Mouse (Mus musculus): Measurements from ENCODE around the gene Lypd4.

The Lypd4 gene

GRCm38 (mm10) chr7:24895749-24896148 lies 26.0 kb upstream of the Lypd4 start:
- ChIA-PET CTCF (interaction anchor here in 2 of 4 experiments (0.6 to 7.1 kb wide), 3 partner anchors 10 to 422 kb away, joined by 3 to 92 read pairs (median 3); partner anchors contain the start of gene Arhgef1 (in 1 of the 2)), POLR2A (interaction anchor here (0.6 to 18.4 kb wide), 18 partner anchors 5 to 258 kb away, joined by 3 to 436 read pairs (median 5); partner anchors contain the start of genes Rps19 (in 3 of the 4), Arhgef1 (in 2 of the 4), Cd79a (in 1 of the 4) and Dmrtc2 (in 1 of the 4))

- POLR2A ChIA-PET, result interaction anchor here (0.6 to 18.4 kb wide), 38 partner anchors 7 to 508 kb away, joined by 3 to 436 read pairs (median 8); partner anchors contain the start of genes Arhgef1 (in 4 of the 4), Dmrtc2 (in 3 of the 4), Lypd4 (in 3 of the 4) and Rps19 (in 3 of the 4)
- CTCF ChIA-PET, result interaction anchor here in 2 of 4 experiments (0.7 to 7.1 kb wide), 3 partner anchors 13 to 58 kb away, joined by 4 to 92 read pairs (median 19); partner anchors contain the start of gene Arhgef1 (in 1 of the 2)
These were observed 22.4 kb upstream of the Lypd4 start for GRCm38 (mm10) chr7:24892125-24892583.

- CTCF ChIA-PET, result interaction anchor here (0.7 to 7.1 kb wide), 17 partner anchors 10 to 81 kb away, joined by 3 to 92 read pairs (median 7); partner anchors contain the start of genes Arhgef1 (in 1 of the 4) and Rabac1 (in 1 of the 4)
- POLR2A ChIA-PET, result interaction anchor here (0.6 to 18.4 kb wide), 71 partner anchors 6 to 609 kb away, joined by 3 to 436 read pairs (median 8); partner anchors contain the start of genes Arhgef1 (in 4 of the 4), Dmrtc2 (in 3 of the 4), Lypd4 (in 3 of the 4) and Rabac1 (in 3 of the 4)
These were observed 21.7 kb upstream of the Lypd4 start for GRCm38 (mm10) chr7:24891241-24892124.

GRCm38 (mm10) chr7:24890281-24891216 lies 20.8 kb upstream of the Lypd4 start:
- CTCF ChIA-PET, result interaction anchor here (0.5 to 7.1 kb wide), 36 partner anchors 9 to 429 kb away, joined by 3 to 92 read pairs (median 5); partner anchors contain the start of genes Arhgef1 (in 2 of the 4) and Rabac1 (in 2 of the 4)
- POLR2A ChIA-PET, result interaction anchor here (0.6 to 18.4 kb wide), 110 partner anchors 9 to 608 kb away, joined by 3 to 436 read pairs (median 5); partner anchors contain the start of genes Arhgef1 (in 4 of the 4), Dmrtc2 (in 4 of the 4), Lypd4 (in 4 of the 4) and Rabac1 (in 4 of the 4)

GRCm38 (mm10) chr7:24889431-24890220 lies 19.9 kb upstream of the Lypd4 start:
- CTCF ChIA-PET, result interaction anchor here (0.5 to 7.1 kb wide), 31 partner anchors 8 to 428 kb away, joined by 3 to 92 read pairs (median 5); partner anchors contain the start of genes Arhgef1 (in 2 of the 4) and Rabac1 (in 2 of the 4)
- POLR2A ChIA-PET, result interaction anchor here (0.5 to 18.4 kb wide), 92 partner anchors 9 to 590 kb away, joined by 3 to 436 read pairs (median 6); partner anchors contain the start of genes Arhgef1 (in 4 of the 4), Dmrtc2 (in 4 of the 4), Lypd4 (in 4 of the 4) and Rabac1 (in 3 of the 4)

- ChIA-PET CTCF (interaction anchor here in 1 of 4 experiments (1.0 to 1.1 kb wide), 2 partner anchors 70 to 78 kb away, joined by 3 to 4 read pairs; no protein-coding TSS in a partner anchor), POLR2A (interaction anchor here (0.6 to 18.4 kb wide), 47 partner anchors 7 to 369 kb away, joined by 3 to 436 read pairs (median 4); partner anchors contain the start of genes Arhgef1 (in 3 of the 4), Dmrtc2 (in 3 of the 4), Lypd4 (in 3 of the 4) and Rabac1 (in 3 of the 4))
These were observed 17.4 kb upstream of the Lypd4 start for GRCm38 (mm10) chr7:24887096-24887495.

GRCm38 (mm10) chr7:24886308-24886633 lies 16.5 kb upstream of the Lypd4 start:
- ChIA-PET POLR2A (interaction anchor here (0.6 to 18.4 kb wide), 40 partner anchors 8 to 781 kb away, joined by 3 to 436 read pairs (median 6); partner anchors contain the start of genes Arhgef1 (in 3 of the 4), Dmrtc2 (in 3 of the 4), Lypd4 (in 3 of the 4) and Rabac1 (in 2 of the 4)), CTCF (no interaction called here)

- POLR2A ChIA-PET, result interaction anchor here (0.6 to 18.4 kb wide), 45 partner anchors 8 to 781 kb away, joined by 3 to 436 read pairs (median 6); partner anchors contain the start of genes Arhgef1 (in 3 of the 4), Dmrtc2 (in 3 of the 4), Lypd4 (in 3 of the 4) and Rabac1 (in 2 of the 4)
- CTCF ChIA-PET, result interaction anchor here in 2 of 4 experiments (0.6 to 2.4 kb wide), 2 partner anchors 18 to 302 kb away, joined by 4 to 15 read pairs; no protein-coding TSS in a partner anchor
These were observed 15.9 kb upstream of the Lypd4 start for GRCm38 (mm10) chr7:24885468-24886307.

- CTCF ChIA-PET, result interaction anchor here in 3 of 4 experiments (0.6 to 2.4 kb wide), 8 partner anchors 15 to 303 kb away, joined by 3 to 16 read pairs (median 4); partner anchors contain the start of genes Dmrtc2 (in 1 of the 3), Lypd4 (in 1 of the 3) and Rabac1 (in 1 of the 3)
- POLR2A ChIA-PET, result interaction anchor here (0.7 to 18.4 kb wide), 50 partner anchors 3 to 422 kb away, joined by 3 to 436 read pairs (median 7); partner anchors contain the start of genes Arhgef1 (in 2 of the 4), Dmrtc2 (in 2 of the 4), Lypd4 (in 2 of the 4) and Rabac1 (in 2 of the 4)
These were observed 15.1 kb upstream of the Lypd4 start for GRCm38 (mm10) chr7:24884693-24885291.

GRCm38 (mm10) chr7:24883896-24884692 lies 14.4 kb upstream of the Lypd4 start, which contains the start of gene Rps19:
Gene Rps19, plus strand, starts transcription at chr7:24884371.
- POLR2A ChIA-PET, result interaction anchor here (0.6 to 18.4 kb wide), 93 partner anchors 4 to 943 kb away, joined by 3 to 436 read pairs (median 5); partner anchors contain the start of genes Dmrtc2 (in 4 of the 4), Lypd4 (in 4 of the 4), Arhgef1 (in 3 of the 4) and Rabac1 (in 3 of the 4)
- CTCF ChIA-PET, result interaction anchor here in 3 of 4 experiments (0.6 to 2.4 kb wide), 17 partner anchors 11 to 223 kb away, joined by 3 to 16 read pairs (median 4); partner anchors contain the start of genes Dmrtc2 (in 1 of the 3), Lypd4 (in 1 of the 3) and Rabac1 (in 1 of the 3)

- POLR2A ChIA-PET, result interaction anchor here in 3 of 4 experiments (1.0 to 18.4 kb wide), 19 partner anchors 5 to 89 kb away, joined by 3 to 436 read pairs (median 38); partner anchors contain the start of genes Arhgef1 (in 3 of the 3), Dmrtc2 (in 2 of the 3), Lypd4 (in 2 of the 3) and Rabac1 (in 2 of the 3)
- CTCF ChIA-PET, result interaction anchor here in 2 of 4 experiments (0.6 to 1.2 kb wide), 3 partner anchors 26 to 271 kb away, joined by 3 read pairs; no protein-coding TSS in a partner anchor
These were observed 12.9 kb upstream of the Lypd4 start for GRCm38 (mm10) chr7:24882416-24883199.

- ChIA-PET POLR2A (interaction anchor here (0.6 to 18.4 kb wide), 53 partner anchors 4 to 373 kb away, joined by 3 to 425 read pairs (median 4); partner anchors contain the start of genes Arhgef1 (in 3 of the 4), Dmrtc2 (in 3 of the 4), Lypd4 (in 3 of the 4) and Rabac1 (in 2 of the 4)), CTCF (interaction anchor here in 3 of 4 experiments (0.6 to 2.5 kb wide), 18 partner anchors 9 to 364 kb away, joined by 3 to 10 read pairs (median 4); partner anchors contain the start of genes Dmrtc2 (in 2 of the 3), Lypd4 (in 2 of the 3) and Rabac1 (in 1 of the 3))
These were observed 9.9 kb upstream of the Lypd4 start for GRCm38 (mm10) chr7:24879620-24880019.

All from embryonic stem cell, embryonic (primary cell).